Mouse (Mus musculus): ENCODE measurements around the gene Rnf220. TPM values are rescaled to one million over a fixed set of nuclear protein-coding genes. Genes with fewer than 3 reads are reported as not detected.

The Rnf220 gene
- polyA plus RNA-seq, 1 experiment from 2014 or later, result 56.3 TPM

DNA sequence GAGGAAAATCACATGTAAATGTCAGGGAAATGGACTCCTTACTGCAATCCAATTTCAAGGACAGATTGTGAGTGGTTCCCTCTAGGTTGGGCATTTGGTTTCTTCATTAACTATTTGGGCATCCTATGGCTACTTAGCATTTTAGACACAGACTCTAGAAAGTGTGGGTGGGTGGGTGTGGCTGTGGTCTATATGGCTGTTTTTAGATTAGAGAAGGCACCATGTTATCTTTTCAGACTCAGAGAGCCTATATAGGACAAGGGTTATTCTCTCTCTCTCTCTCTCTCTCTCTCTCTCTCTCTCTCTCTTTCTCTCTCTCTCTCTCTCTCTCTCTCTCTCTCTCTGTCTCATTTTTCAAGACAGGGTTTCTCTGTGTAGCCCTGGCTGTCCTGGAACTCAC, 20.5 kb downstream of the Rnf220 start:
- Histone ChIP-seq H3K36me3 (ENCODE audit: control insufficient read depth, insufficient read depth, low read length) (no peaks in the 10 kb centered on the region), H3K9ac (ENCODE audit: low read depth, low read length) (no peak overlapping the region), H3K4me2 (ENCODE audit: low read depth, low read length) (no peak overlapping the region), H3K4me3 (ENCODE audit: low read depth, low read length) (no peak overlapping the region), H3K27ac (replicated peaks; ENCODE audit: low read depth, low read length) (no peak overlapping the region), H3K4me1 (ENCODE audit: control insufficient read depth, insufficient read depth, low read length) (0 out of 2 replicates have a peak, but pooled peaks cover 3% of the 10 kb centered on the region), H3K27me3 (replicated peaks; ENCODE audit: control insufficient read depth, insufficient read depth, low read length) (no peaks in the 10 kb centered on the region), H3K9me3 (ENCODE audit: control insufficient read depth, low read length) (no peaks in the 10 kb centered on the region)
- DNase-seq (ENCODE audit: low spot score) (no peak), ATAC-seq (ENCODE audit: low read depth) (no peak)

DNA sequence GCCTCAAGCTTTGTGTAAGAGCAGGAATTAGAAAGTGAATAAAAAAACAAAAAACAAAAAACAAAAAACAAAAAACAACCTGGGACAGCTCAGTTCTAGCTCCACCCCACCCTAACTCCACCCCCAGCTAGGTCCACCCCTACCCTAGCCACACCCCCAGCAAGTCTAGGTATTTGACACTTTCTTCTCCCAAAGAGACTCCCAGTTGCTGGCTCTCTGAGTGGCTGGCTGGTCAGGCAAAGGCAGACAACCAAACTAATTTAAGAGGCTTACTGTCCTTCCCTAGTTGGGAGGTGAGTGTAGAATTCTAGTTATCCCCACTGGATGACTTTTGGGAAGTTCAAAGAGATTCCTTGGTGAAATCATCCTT, 22.9 kb downstream of the Rnf220 start:
- no peak overlapping the region for H3K4me3 ChIP-seq (ENCODE audit: low read depth, low read length)
- no peak overlapping the region for H3K9ac ChIP-seq (ENCODE audit: low read depth, low read length)
- ATAC-seq (ENCODE audit: low read depth), result no peak

DNA sequence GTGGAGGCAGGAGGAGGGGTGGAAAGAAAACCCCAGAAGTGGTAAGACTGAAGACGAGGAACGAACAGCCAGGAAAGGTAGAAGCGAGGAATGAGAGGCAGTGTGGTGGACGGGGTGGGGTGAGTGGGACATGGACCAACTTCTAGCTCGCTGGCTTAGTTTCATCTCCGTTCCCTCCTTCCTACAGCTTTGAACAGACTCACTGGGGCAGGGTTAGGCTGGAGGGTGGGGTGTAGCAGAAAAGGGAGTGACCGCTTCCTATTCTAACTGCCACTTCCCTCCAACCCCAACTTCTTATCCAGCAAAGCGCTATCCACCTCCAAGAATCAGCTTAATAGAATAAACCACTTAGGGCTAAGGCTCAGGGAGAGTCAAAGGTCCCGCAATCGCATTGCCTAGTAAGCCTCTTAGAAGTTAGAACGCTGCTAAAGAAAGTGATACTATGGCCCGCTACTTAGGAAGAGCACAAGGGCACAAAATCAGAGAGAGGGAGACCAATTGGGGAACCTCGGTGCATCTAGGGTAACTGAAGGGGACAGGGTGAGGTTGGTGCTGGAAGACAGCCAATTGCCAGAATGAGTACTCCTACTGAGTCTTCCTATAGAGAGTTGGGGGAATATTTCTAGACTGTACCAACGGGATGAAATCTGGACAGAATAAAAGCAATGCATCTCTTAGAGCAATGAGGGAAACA, 23.4 kb downstream of the Rnf220 start:
- ATAC-seq (ENCODE audit: low read depth), result no peak

More for the DNA sequence above, 22.9 kb downstream of the Rnf220 start:
- H3K36me3 ChIP-seq (ENCODE audit: control insufficient read depth, insufficient read depth, low read length), result no peaks in the 10 kb centered on the region
- H3K27me3 ChIP-seq (replicated peaks; ENCODE audit: control insufficient read depth, insufficient read depth, low read length), result no peaks in the 10 kb centered on the region
- H3K4me1 ChIP-seq (ENCODE audit: control insufficient read depth, insufficient read depth, low read length), result 0 out of 2 replicates have a peak, but pooled peaks cover 3% of the 10 kb centered on the region
- no peak overlapping the region for H3K4me2 ChIP-seq (ENCODE audit: low read depth, low read length)
- no peak for DNase-seq (ENCODE audit: low spot score)
- no peak overlapping the region for H3K27ac ChIP-seq (replicated peaks; ENCODE audit: low read depth, low read length)
- H3K9me3 ChIP-seq (ENCODE audit: control insufficient read depth, low read length), result no peaks in the 10 kb centered on the region

DNA sequence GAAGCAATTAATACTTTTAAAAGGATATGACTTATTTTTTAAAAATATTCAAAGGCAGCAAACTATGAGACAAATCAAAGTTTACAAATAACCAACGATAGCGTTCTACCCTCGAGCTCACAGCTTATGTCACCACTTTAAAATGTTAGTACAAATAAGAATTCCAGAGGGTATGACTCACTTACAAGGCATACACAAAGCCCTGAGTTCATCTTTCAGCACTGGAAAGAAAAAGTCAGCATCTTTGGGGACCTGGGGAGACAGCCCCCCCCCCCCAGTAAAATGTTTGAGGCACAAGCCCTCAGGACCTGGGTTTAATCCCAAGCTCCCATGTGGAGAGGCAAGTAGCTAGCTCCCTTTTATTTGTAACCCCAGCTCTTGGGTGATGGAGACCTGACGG, 27.4 kb downstream of the Rnf220 start:
- WGBS, result 55% methylated on average over 4 of the region's 4 CpGs
- ATAC-seq (ENCODE audit: low read depth), result no peak
- H3K4me3 ChIP-seq (ENCODE audit: low read depth, low read length), result no peak overlapping the region

More for the DNA sequence above, 23.4 kb downstream of the Rnf220 start:
- H3K4me3 ChIP-seq (ENCODE audit: low read depth, low read length), result no peak overlapping the region
- H3K27me3 ChIP-seq (replicated peaks; ENCODE audit: control insufficient read depth, insufficient read depth, low read length), result no peaks in the 10 kb centered on the region
- H3K27ac ChIP-seq (replicated peaks; ENCODE audit: low read depth, low read length), result no peak overlapping the region
- H3K4me2 ChIP-seq (ENCODE audit: low read depth, low read length), result no peak overlapping the region
- no peaks in the 10 kb centered on the region for H3K36me3 ChIP-seq (ENCODE audit: control insufficient read depth, insufficient read depth, low read length)
- no peaks in the 10 kb centered on the region for H3K9me3 ChIP-seq (ENCODE audit: control insufficient read depth, low read length)
- WGBS, result 71% methylated on average over 14 of the region's 14 CpGs
- 0 out of 2 replicates have a peak, but pooled peaks cover 3% of the 10 kb centered on the region for H3K4me1 ChIP-seq (ENCODE audit: control insufficient read depth, insufficient read depth, low read length)
- no peak overlapping the region for H3K9ac ChIP-seq (ENCODE audit: low read depth, low read length)
- no peak for DNase-seq (ENCODE audit: low spot score)

DNA sequence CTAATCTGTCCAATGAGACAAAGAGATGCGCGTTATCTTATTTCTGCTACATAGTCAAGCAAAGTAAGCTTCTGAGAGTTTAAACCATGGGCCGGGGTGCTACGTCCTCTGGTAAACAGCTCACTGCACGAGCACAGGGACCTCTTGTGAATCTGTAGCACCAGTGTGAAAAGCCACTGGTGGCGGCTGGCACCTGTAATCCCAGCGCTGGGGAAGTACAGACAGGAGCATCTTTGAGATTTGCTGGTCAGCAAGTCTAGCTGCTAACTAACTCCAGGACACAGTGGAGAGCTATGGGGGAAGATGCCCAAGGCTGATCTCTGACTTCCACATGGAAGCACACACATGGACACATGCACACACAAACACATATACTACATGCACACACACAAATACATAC, 28.9 kb downstream of the Rnf220 start:
- no peaks in the 10 kb centered on the region for H3K36me3 ChIP-seq (ENCODE audit: control insufficient read depth, insufficient read depth, low read length)
- no peaks in the 10 kb centered on the region for H3K4me1 ChIP-seq (ENCODE audit: control insufficient read depth, insufficient read depth, low read length)
- H3K4me2 ChIP-seq (ENCODE audit: low read depth, low read length), result no peak overlapping the region
- DNase-seq (ENCODE audit: low spot score), result no peak
- 83% methylated on average over 7 of the region's 7 CpGs for WGBS
- no peaks in the 10 kb centered on the region for H3K9me3 ChIP-seq (ENCODE audit: control insufficient read depth, low read length)
- H3K27ac ChIP-seq (replicated peaks; ENCODE audit: low read depth, low read length), result no peak overlapping the region
- H3K4me3 ChIP-seq (ENCODE audit: low read depth, low read length), result no peak overlapping the region
- H3K27me3 ChIP-seq (replicated peaks; ENCODE audit: control insufficient read depth, insufficient read depth, low read length), result no peaks in the 10 kb centered on the region
- H3K9ac ChIP-seq (ENCODE audit: low read depth, low read length), result no peak overlapping the region
- no peak for ATAC-seq (ENCODE audit: low read depth)

More for the DNA sequence above, 27.4 kb downstream of the Rnf220 start:
- Histone ChIP-seq H3K27me3 (replicated peaks; ENCODE audit: control insufficient read depth, insufficient read depth, low read length) (no peaks in the 10 kb centered on the region), H3K27ac (replicated peaks; ENCODE audit: low read depth, low read length) (no peak overlapping the region), H3K9ac (ENCODE audit: low read depth, low read length) (no peak overlapping the region), H3K36me3 (ENCODE audit: control insufficient read depth, insufficient read depth, low read length) (no peaks in the 10 kb centered on the region), H3K4me1 (ENCODE audit: control insufficient read depth, insufficient read depth, low read length) (no peaks in the 10 kb centered on the region), H3K9me3 (ENCODE audit: control insufficient read depth, low read length) (no peaks in the 10 kb centered on the region), H3K4me2 (ENCODE audit: low read depth, low read length) (no peak overlapping the region)
- no peak for DNase-seq (ENCODE audit: low spot score)

DNA sequence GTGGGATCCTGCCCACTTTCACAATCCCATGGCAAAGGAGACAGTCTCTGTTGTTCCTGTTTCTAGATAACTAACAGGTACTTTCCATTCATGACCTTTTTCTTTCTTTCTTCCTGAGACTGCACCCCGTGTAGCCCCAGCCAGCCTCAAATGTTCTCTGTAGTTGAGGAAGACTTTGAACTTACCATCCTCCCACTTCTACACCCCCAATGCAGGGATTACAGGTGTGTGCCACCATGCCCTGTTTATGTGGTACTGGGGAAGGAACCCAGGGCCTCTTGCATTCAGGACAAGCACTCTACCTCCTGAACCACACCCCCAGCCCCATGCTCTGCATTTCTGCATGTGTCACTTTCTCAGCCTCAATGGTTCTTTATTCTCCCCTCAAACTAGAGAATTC, 47.7 kb downstream of the Rnf220 start:
- no peak for ATAC-seq (ENCODE audit: low read depth)
- DNase-seq (ENCODE audit: low spot score), result no peak
- Histone ChIP-seq H3K36me3 (ENCODE audit: control insufficient read depth, insufficient read depth, low read length) (no peaks in the 10 kb centered on the region), H3K4me3 (ENCODE audit: low read depth, low read length) (no peak overlapping the region), H3K9ac (ENCODE audit: low read depth, low read length) (no peak overlapping the region), H3K4me1 (ENCODE audit: control insufficient read depth, insufficient read depth, low read length) (no peaks in the 10 kb centered on the region), H3K27me3 (replicated peaks; ENCODE audit: control insufficient read depth, insufficient read depth, low read length) (no peaks in the 10 kb centered on the region), H3K4me2 (ENCODE audit: low read depth, low read length) (no peak overlapping the region), H3K27ac (replicated peaks; ENCODE audit: low read depth, low read length) (no peak overlapping the region), H3K9me3 (ENCODE audit: control insufficient read depth, low read length) (no peaks in the 10 kb centered on the region)
- WGBS, result 68% methylated on average over 1 of the region's 1 CpGs

DNA sequence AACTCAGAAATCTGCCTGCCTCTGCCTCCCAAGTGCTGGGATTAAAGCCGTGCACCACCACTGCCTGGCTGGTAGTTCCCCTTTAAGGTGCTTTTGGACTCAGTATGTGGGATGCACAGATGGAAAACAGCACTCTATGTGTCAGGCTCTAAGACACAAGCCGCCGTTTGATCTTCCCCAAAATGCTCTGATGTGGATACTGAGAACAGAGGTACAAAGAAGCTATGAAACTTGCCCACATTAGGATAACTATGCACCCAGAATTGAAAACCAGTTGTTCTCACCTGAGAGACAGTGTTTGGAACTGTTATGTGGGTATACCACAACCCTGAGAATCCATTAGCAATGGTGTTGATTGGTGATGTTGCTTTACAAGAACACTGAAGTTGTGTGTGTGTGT, 48.9 kb downstream of the Rnf220 start:
- H3K36me3 ChIP-seq (ENCODE audit: control insufficient read depth, insufficient read depth, low read length), result no peaks in the 10 kb centered on the region
- no peak overlapping the region for H3K4me2 ChIP-seq (ENCODE audit: low read depth, low read length)
- no peaks in the 10 kb centered on the region for H3K9me3 ChIP-seq (ENCODE audit: control insufficient read depth, low read length)
- no peak for ATAC-seq (ENCODE audit: low read depth)
- H3K4me1 ChIP-seq (ENCODE audit: control insufficient read depth, insufficient read depth, low read length), result no peaks in the 10 kb centered on the region
- H3K27ac ChIP-seq (replicated peaks; ENCODE audit: low read depth, low read length), result no peak overlapping the region
- no peaks in the 10 kb centered on the region for H3K27me3 ChIP-seq (replicated peaks; ENCODE audit: control insufficient read depth, insufficient read depth, low read length)
- H3K9ac ChIP-seq (ENCODE audit: low read depth, low read length), result no peak overlapping the region
- no peak overlapping the region for H3K4me3 ChIP-seq (ENCODE audit: low read depth, low read length)
- WGBS, result 89% methylated on average over 3 of the region's 3 CpGs
- no peak for DNase-seq (ENCODE audit: low spot score)

GRCm38 (mm10) chr4:117445516-117446207, 51.2 kb downstream of the Rnf220 start:
- Histone ChIP-seq H3K4me2 (ENCODE audit: low read depth, low read length) (no peak overlapping the region), H3K36me3 (ENCODE audit: control insufficient read depth, insufficient read depth, low read length) (no peaks in the 10 kb centered on the region), H3K9ac (ENCODE audit: low read depth, low read length) (no peak overlapping the region), H3K4me3 (ENCODE audit: low read depth, low read length) (no peak overlapping the region), H3K27me3 (replicated peaks; ENCODE audit: control insufficient read depth, insufficient read depth, low read length) (no peaks in the 10 kb centered on the region), H3K4me1 (ENCODE audit: control insufficient read depth, insufficient read depth, low read length) (no peaks in the 10 kb centered on the region), H3K9me3 (ENCODE audit: control insufficient read depth, low read length) (no peaks in the 10 kb centered on the region), H3K27ac (replicated peaks; ENCODE audit: low read depth, low read length) (no peak overlapping the region)
- WGBS, result 84% methylated on average over 19 of the region's 19 CpGs
- DNase-seq (ENCODE audit: low spot score), result no peak
- no peak for ATAC-seq (ENCODE audit: low read depth)

DNA sequence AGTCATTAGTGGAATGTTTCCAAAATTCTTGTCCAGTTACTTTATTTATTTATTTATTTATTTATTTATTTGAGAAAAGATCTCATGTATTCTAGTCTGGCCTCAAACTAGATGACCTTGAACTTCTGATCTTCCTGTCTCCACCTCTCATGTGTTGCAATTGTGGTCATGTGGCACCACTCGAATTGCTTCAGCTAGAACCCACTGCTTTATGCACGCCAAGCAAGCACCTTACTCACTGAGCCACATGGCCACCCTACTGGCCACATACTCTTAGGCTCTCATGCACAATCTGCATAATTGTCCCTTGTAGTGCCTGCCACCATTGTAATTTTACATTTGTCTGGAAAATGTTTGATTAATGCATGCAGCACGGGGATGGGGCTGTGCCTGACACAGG, 57.9 kb downstream of the Rnf220 start:
- no peak overlapping the region for H3K9ac ChIP-seq (ENCODE audit: low read depth, low read length)
- H3K4me2 ChIP-seq (ENCODE audit: low read depth, low read length), result no peak overlapping the region
- no peaks in the 10 kb centered on the region for H3K36me3 ChIP-seq (ENCODE audit: control insufficient read depth, insufficient read depth, low read length)
- H3K4me3 ChIP-seq (ENCODE audit: low read depth, low read length), result no peak overlapping the region
- H3K9me3 ChIP-seq (ENCODE audit: control insufficient read depth, low read length), result no peaks in the 10 kb centered on the region
- no peaks in the 10 kb centered on the region; the same call in 1 of the 2 replicates for H3K4me1 ChIP-seq (ENCODE audit: control insufficient read depth, insufficient read depth, low read length)
- 78% methylated on average over 3 of the region's 3 CpGs for WGBS
- no peak overlapping the region for H3K27ac ChIP-seq (replicated peaks; ENCODE audit: low read depth, low read length)
- no peak for DNase-seq (ENCODE audit: low spot score)
- peaks cover 13% of the 10 kb centered on the region; the same call in 1 of the 2 replicates for H3K27me3 ChIP-seq (replicated peaks; ENCODE audit: control insufficient read depth, insufficient read depth, low read length)
- no peak for ATAC-seq (ENCODE audit: low read depth)

All from embryonic facial prominence, embryonic 14.5 days (tissue).